Mouse (Mus musculus): ENCODE results near the gene Hnrnpl. TPM values are rescaled to one million over a fixed set of nuclear protein-coding genes. Genes with fewer than 3 reads are reported as not detected.

The Hnrnpl gene
- polyA plus RNA-seq, 1 experiment from 2014 or later, result 142 TPM

DNA sequence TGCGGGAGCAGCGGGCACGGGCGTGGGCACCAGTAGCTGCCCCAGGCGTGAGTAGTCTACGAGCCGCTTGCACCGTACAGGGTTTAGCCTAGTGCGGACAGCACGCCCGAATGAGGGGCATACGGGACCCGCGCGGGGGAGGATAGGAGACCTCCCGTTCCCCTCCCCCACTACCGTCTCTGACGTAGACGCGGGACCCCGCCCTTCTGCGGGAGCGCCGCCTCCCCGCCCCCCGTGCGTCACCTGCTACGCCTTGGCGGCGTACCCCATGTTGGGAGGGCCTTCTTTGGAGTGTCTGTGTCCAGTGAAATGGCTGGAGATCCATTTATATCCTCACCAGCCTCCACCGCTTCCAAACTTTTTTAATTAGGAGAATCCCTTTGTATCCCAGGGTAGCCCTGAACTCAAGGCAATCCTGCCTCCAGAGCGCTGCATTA, 634 bp downstream of the Hnrnpl start:
- Histone ChIP-seq H3K4me3 (ENCODE audit: low read length) (peak overlapping the region; percentile 73), H3K27me3 (replicated peaks; ENCODE audit: control insufficient read depth, insufficient read depth, low read length) (no peaks in the 10 kb centered on the region), H3K4me2 (ENCODE audit: low read depth, low read length) (peak overlapping the region; percentile 95), H3K36me3 (ENCODE audit: control insufficient read depth, insufficient read depth, low read length) (peaks cover 11% of the 10 kb centered on the region), H3K9ac (ENCODE audit: low read depth, low read length) (peak overlapping the region; percentile 96), H3K9me3 (ENCODE audit: control insufficient read depth, low read length) (no peaks in the 10 kb centered on the region), H3K27ac (ENCODE audit: low read length) (peak overlapping the region; percentile 99), H3K4me1 (ENCODE audit: control insufficient read depth, insufficient read depth, low read length) (peaks cover 24% of the 10 kb centered on the region)
- WGBS, result 0% methylated on average over 32 of the region's 32 CpGs
- peak; percentile 62 for ATAC-seq

DNA sequence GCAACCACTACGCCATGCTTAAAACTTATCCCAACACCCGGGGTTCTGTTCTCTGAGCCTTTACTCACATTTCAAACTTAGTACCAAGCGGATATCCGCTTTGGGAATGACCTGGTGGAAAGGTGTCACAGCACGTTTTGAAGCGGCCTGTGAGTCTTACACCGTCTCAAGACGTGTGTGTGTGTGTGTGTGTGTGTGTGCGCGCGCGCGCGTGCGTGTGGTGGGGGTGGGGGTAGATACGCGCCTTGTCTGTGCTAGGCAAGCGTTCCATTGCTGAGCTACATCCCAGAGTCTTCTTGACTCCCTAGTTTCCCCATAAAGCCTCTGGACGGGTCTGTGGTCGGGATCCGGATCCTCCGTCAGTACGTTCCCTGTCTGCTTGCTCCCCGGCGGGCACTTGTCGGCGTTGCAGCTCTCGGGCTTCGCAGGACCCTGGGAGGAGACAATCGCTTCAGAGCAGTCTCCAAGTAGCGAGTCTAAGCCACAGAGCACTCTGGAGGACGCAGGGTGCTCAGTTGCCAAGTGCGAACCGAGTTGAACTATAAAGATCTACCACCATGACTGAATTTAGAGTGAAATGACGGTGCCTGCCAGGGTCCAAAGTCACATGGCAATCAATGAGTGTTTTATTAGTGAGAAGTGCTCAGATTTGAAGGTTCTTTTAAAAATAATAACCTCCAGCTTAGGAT, 1.2 kb downstream of the Hnrnpl start:
- peaks cover 26% of the 10 kb centered on the region for H3K4me1 ChIP-seq (ENCODE audit: control insufficient read depth, insufficient read depth, low read length)
- peak overlapping the region; percentile 96 for H3K9ac ChIP-seq (ENCODE audit: low read depth, low read length)
- H3K4me3 ChIP-seq (ENCODE audit: low read length), result peak overlapping the region; percentile 73
- no peaks in the 10 kb centered on the region for H3K9me3 ChIP-seq (ENCODE audit: control insufficient read depth, low read length)
- peak; percentile 34 for ATAC-seq
- peak overlapping the region; percentile 99 for H3K27ac ChIP-seq (ENCODE audit: low read length)
- H3K4me2 ChIP-seq (ENCODE audit: low read depth, low read length), result peak overlapping the region; percentile 95
- WGBS, result under 1% methylated on average over 35 of the region's 35 CpGs
- H3K36me3 ChIP-seq (ENCODE audit: control insufficient read depth, insufficient read depth, low read length), result peaks cover 16% of the 10 kb centered on the region
- no peaks in the 10 kb centered on the region for H3K27me3 ChIP-seq (replicated peaks; ENCODE audit: control insufficient read depth, insufficient read depth, low read length)

DNA sequence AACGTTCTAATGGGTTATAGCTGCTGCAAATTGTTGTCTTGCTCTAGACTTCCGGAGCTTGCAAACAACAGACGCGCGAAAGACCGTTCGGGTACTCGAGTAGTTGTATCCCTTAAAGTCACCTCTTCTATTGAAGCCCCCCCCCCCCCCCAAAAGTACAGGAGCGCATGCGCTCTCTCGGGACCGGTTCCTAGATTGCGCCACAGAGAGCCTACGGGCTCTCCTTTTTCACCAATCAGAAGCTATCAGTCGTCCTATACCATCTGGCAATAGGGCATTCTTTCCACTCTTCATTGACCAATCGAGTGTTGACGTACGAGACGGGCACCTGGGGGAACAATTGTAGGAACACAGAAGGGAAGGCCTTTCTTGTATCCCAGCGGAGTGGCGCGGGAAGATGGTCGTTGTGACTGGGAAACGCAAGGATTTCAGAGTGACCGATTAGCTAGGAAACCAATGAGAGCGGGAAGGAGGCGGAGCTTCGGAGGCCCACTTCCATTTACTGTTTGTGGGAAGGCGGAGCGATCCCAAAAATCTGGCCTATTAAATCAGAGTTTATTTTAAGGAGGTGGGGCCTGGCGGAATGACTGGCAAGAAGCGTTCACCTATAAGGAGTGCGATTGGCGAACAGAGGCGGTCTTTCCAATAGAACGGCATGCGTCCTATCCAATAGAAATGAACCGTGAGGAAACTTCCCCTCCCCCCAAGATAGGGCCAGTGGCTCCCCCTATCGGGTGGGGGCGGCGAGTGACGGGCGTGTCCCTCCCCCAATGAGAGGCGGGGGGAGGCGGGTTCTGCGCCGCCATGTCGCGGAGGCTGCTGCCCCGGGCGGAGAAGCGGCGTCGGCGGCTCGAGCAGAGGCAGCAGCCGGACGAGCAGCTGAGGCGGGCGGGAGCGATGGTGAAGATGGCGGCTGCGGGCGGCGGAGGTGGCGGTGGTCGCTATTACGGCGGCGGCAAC, 2.0 kb downstream of the Hnrnpl start:
- ATAC-seq, result peak; percentile 89
- no peaks in the 10 kb centered on the region for H3K27me3 ChIP-seq (replicated peaks; ENCODE audit: control insufficient read depth, insufficient read depth, low read length)
- peak overlapping the region; percentile 95 for H3K4me2 ChIP-seq (ENCODE audit: low read depth, low read length)
- WGBS, result under 1% methylated on average over 68 of the region's 70 CpGs
- peak overlapping the region; percentile 99 for H3K27ac ChIP-seq (ENCODE audit: low read length)
- peaks cover 33% of the 10 kb centered on the region for H3K4me1 ChIP-seq (ENCODE audit: control insufficient read depth, insufficient read depth, low read length)
- peaks cover 23% of the 10 kb centered on the region for H3K36me3 ChIP-seq (ENCODE audit: control insufficient read depth, insufficient read depth, low read length)
- peak overlapping the region; percentile 73 for H3K4me3 ChIP-seq (ENCODE audit: low read length)
- H3K9me3 ChIP-seq (ENCODE audit: control insufficient read depth, low read length), result no peaks in the 10 kb centered on the region
- peak overlapping the region; percentile 96 for H3K9ac ChIP-seq (ENCODE audit: low read depth, low read length)

DNA sequence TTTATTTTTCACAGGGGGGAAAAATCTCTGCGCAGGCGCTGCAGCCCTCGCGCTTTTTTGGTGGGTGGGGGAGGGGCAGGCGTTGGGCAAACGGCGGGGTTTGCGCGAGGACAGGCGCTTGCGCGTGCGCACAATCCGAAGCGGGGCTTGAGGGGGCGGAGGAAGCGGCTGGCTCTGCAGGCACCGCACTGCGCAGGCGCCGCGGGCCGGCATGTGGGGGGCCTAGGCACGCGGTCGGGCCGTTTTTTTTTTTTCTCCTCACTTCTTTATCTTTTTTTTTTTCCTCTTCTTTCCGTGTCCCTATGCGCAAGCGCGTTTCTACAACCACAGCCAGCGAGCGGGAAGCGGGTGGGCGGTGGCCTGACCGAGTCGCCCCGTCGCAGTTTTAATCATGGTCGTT, 2.9 kb downstream of the Hnrnpl start:
- peak overlapping the region; percentile 97 for H3K27ac ChIP-seq (ENCODE audit: low read length)
- peak overlapping the region; percentile 73 for H3K4me3 ChIP-seq (ENCODE audit: low read length)
- H3K27me3 ChIP-seq (replicated peaks; ENCODE audit: control insufficient read depth, insufficient read depth, low read length), result no peaks in the 10 kb centered on the region
- H3K4me1 ChIP-seq (ENCODE audit: control insufficient read depth, insufficient read depth, low read length), result peaks cover 42% of the 10 kb centered on the region
- WGBS, result under 1% methylated on average over 40 of the region's 40 CpGs
- H3K9ac ChIP-seq (ENCODE audit: low read depth, low read length), result peak overlapping the region; percentile 92
- no peaks in the 10 kb centered on the region for H3K9me3 ChIP-seq (ENCODE audit: control insufficient read depth, low read length)
- peak; percentile 21; the same call in 1 of the 2 replicates for ATAC-seq
- H3K4me2 ChIP-seq (ENCODE audit: low read depth, low read length), result peak overlapping the region; percentile 78
- H3K36me3 ChIP-seq (ENCODE audit: control insufficient read depth, insufficient read depth, low read length), result peaks cover 32% of the 10 kb centered on the region

DNA sequence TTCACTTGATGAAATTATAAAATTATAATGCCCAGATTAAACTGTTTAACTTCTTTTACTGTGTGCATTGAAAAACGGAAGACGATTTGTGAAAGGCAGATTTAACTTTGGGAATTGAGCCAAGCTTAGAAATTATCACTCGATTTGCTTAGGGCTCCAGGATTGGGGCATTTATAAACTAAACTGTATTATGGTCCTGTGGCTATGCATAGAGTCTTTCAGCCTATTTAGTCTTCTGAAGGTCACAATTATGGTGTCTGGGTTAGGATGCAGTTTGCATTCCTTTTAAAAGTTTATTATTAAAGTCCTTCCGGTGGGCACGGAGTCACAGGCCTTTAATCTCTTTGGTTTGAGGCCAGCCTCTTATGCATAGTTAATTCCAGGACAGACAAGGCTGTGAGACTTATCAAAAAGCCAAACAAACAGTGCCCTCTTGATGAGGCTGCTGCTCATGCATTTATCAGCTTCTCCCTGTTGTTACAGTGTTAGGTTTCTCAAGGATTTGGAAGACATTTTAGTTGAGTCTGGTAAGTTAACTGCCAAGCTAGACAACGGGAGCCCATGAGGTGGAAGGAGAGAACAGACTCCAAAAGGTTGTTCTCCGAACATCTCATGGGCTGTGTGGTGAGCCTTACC, 3.4 kb downstream of the Hnrnpl start:
- Histone ChIP-seq H3K4me1 (ENCODE audit: control insufficient read depth, insufficient read depth, low read length) (peaks cover 46% of the 10 kb centered on the region), H3K4me3 (ENCODE audit: low read length) (peak overlapping the region; percentile 73)

DNA sequence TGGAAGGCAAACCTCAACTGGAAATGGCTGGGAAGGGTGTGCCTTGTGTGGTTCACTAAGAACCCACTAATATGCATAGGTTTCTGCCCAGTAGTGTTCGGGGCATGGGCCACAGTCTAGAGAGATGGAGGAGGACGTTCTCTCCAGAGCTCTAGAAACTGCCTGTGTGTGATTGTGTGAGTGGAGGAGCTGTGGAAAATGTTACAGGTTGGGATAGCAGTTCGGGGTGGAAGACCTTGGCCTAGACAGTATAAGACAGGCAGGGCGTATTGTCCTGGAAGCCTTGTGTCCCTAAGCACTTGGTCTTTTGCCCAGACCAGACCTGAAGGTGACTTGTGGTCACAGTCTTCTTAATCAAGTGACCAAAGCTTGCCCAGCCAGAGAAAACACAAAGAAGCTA, 4.1 kb downstream of the Hnrnpl start:
- H3K27ac ChIP-seq (ENCODE audit: low read length), result peak overlapping the region; percentile 97
- peaks cover 53% of the 10 kb centered on the region for H3K4me1 ChIP-seq (ENCODE audit: control insufficient read depth, insufficient read depth, low read length)
- H3K27me3 ChIP-seq (replicated peaks; ENCODE audit: control insufficient read depth, insufficient read depth, low read length), result no peaks in the 10 kb centered on the region
- 46% methylated on average over 4 of the region's 4 CpGs for WGBS
- H3K4me2 ChIP-seq (ENCODE audit: low read depth, low read length), result peak overlapping the region; percentile 78
- ATAC-seq, result no peak
- peak overlapping the region; percentile 73 for H3K4me3 ChIP-seq (ENCODE audit: low read length)
- H3K9ac ChIP-seq (ENCODE audit: low read depth, low read length), result peak overlapping the region; percentile 92
- peaks cover 42% of the 10 kb centered on the region for H3K36me3 ChIP-seq (ENCODE audit: control insufficient read depth, insufficient read depth, low read length)
- no peaks in the 10 kb centered on the region for H3K9me3 ChIP-seq (ENCODE audit: control insufficient read depth, low read length)

More for the DNA sequence above, 3.4 kb downstream of the Hnrnpl start:
- WGBS, result 6% methylated on average over 7 of the region's 7 CpGs
- Histone ChIP-seq H3K27ac (ENCODE audit: low read length) (peak overlapping the region; percentile 97), H3K36me3 (ENCODE audit: control insufficient read depth, insufficient read depth, low read length) (peaks cover 35% of the 10 kb centered on the region), H3K4me2 (ENCODE audit: low read depth, low read length) (peak overlapping the region; percentile 78), H3K9ac (ENCODE audit: low read depth, low read length) (peak overlapping the region; percentile 92), H3K9me3 (ENCODE audit: control insufficient read depth, low read length) (no peaks in the 10 kb centered on the region), H3K27me3 (replicated peaks; ENCODE audit: control insufficient read depth, insufficient read depth, low read length) (no peaks in the 10 kb centered on the region)
- no peak for ATAC-seq

DNA sequence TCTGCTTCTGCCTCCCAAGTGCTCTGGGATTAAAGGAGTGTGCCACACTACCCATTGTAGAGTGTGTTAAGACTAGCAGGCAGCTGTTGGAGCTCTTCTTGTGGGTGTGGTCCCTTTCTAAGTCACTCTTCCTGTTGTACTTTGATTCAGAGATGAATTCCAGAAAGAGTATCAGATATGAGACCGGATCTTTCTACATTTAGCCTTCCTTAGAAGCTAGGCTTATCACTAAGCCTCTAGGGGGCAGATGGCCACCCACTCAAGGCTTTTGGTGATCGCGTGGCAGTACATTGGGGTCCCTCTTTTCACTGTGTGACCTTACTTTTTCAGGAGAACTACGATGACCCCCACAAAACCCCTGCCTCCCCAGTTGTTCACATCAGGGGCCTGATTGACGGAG, 4.6 kb downstream of the Hnrnpl start:
- no peak for ATAC-seq
- Histone ChIP-seq H3K4me3 (ENCODE audit: low read length) (peak overlapping the region; percentile 73), H3K4me2 (ENCODE audit: low read depth, low read length) (peak overlapping the region; percentile 78), H3K27ac (ENCODE audit: low read length) (peak overlapping the region; percentile 97; the same call in 1 of the 2 replicates), H3K36me3 (ENCODE audit: control insufficient read depth, insufficient read depth, low read length) (peaks cover 44% of the 10 kb centered on the region), H3K9ac (ENCODE audit: low read depth, low read length) (peak overlapping the region; percentile 92), H3K9me3 (ENCODE audit: control insufficient read depth, low read length) (no peaks in the 10 kb centered on the region), H3K4me1 (ENCODE audit: control insufficient read depth, insufficient read depth, low read length) (peaks cover 50% of the 10 kb centered on the region), H3K27me3 (replicated peaks; ENCODE audit: control insufficient read depth, insufficient read depth, low read length) (no peaks in the 10 kb centered on the region)
- 64% methylated on average over 5 of the region's 5 CpGs for WGBS

DNA sequence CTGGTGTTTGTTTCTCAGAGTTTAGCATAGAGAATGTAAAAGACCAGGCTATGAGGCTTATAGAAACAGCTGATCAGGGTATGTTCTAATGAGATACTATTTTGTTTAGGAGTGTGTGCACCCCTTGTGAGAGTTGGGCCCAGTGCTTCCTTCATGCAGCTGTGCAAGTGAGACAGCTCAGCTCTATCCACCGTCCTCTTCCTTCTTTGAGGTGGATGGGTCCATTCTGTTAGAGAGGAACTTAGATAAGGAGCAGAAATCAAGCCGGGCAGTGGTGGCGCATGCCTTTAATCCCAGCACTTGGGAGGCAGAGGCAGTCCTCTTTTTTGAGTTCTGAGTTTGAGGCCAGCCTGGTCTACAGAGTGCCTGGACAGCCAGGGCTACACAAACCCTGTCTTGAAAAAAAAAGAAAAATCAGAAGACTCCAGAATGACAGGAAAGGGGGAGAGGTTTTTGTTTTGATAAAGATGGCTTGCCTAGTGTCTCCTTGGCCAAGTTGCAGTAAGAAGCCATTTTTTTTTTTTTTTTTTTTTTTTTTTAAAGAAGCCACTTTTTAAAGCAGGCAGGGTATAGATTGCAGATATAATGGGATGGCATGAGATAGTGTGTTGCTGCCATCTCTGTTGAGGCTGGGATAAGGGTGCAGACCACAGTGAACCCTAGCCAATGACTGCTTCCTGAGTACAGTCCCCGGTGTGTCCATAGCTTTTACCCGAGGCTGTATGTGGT, 6.1 kb downstream of the Hnrnpl start:
- peaks cover 60% of the 10 kb centered on the region for H3K4me1 ChIP-seq (ENCODE audit: control insufficient read depth, insufficient read depth, low read length)

More for the DNA sequence above, 6.1 kb downstream of the Hnrnpl start:
- no peak overlapping the region for H3K4me3 ChIP-seq (ENCODE audit: low read length)
- H3K27me3 ChIP-seq (replicated peaks; ENCODE audit: control insufficient read depth, insufficient read depth, low read length), result no peaks in the 10 kb centered on the region
- H3K27ac ChIP-seq (ENCODE audit: low read length), result no peak overlapping the region
- no peak for ATAC-seq
- 79% methylated on average over 5 of the region's 5 CpGs for WGBS
- H3K36me3 ChIP-seq (ENCODE audit: control insufficient read depth, insufficient read depth, low read length), result peaks cover 56% of the 10 kb centered on the region
- H3K4me2 ChIP-seq (ENCODE audit: low read depth, low read length), result no peak overlapping the region
- no peaks in the 10 kb centered on the region for H3K9me3 ChIP-seq (ENCODE audit: control insufficient read depth, low read length)
- no peak overlapping the region for H3K9ac ChIP-seq (ENCODE audit: low read depth, low read length)

Measured in intestine, embryonic 16.5 days (tissue).